17 mouse cellular contexts compared by ENCODE assay signal in genomic region chr2:181768451-181768850, GRCm38 (mm10). TPM values are rescaled to one million over a fixed set of nuclear protein-coding genes. Genes with fewer than 3 reads are reported as not detected.
DNase-seq lines count a peak whose midpoint lies in the region; ATAC-seq lines count a peak whose summit lies in the region.
"Had no signal": no experiment of that assay in that cellular context is flagged by ENCODE, and none has a peak within 500 bp of the region (broad histone marks: within the 10 kb centered on the region; RNA-seq: fewer than 3 reads in every experiment).

No protein-coding gene starts in this region.

- no peaks in the 10 kb centered on the region for H3K9me3 ChIP-seq in neural tube, embryonic 11.5 days (ENCODE audit: control insufficient read depth, low read length)
- H3K9me3 ChIP-seq in hindbrain, embryonic 11.5 days (ENCODE audit: control insufficient read depth, low read length): no peaks in the 10 kb centered on the region
- H3K9me3 ChIP-seq in midbrain, embryonic 13.5 days: no peaks in the 10 kb centered on the region
- H3K9me3 ChIP-seq: heart, embryonic 10.5 days; limb, embryonic 15.5 days had no signal

- no peaks in the 10 kb centered on the region for H3K27me3 ChIP-seq in neural tube, embryonic 11.5 days (ENCODE audit: control insufficient read depth, insufficient read depth, low read length)
- H3K27me3 ChIP-seq in hindbrain, embryonic 11.5 days (ENCODE audit: control insufficient read depth, insufficient read depth, low read length): no peaks in the 10 kb centered on the region
- no peaks in the 10 kb centered on the region for H3K27me3 ChIP-seq in midbrain, embryonic 13.5 days

- H3K4me3 ChIP-seq in neural tube, embryonic 11.5 days (ENCODE audit: low read depth, low read length): peak overlapping the region; percentile 36
- H3K4me3 ChIP-seq in hindbrain, embryonic 11.5 days (ENCODE audit: low read depth, low read length): peak overlapping the region; percentile 31
- peak overlapping the region; percentile 67 for H3K4me3 ChIP-seq in midbrain, embryonic 13.5 days (replicated peaks)
- H3K4me3 ChIP-seq: heart, embryonic 10.5 days; limb, embryonic 15.5 days had no signal

- DNase-seq in neural tube, embryonic 11.5 days (ENCODE audit: low spot score): no peak
- no peak for DNase-seq in neural tube, embryonic 10.5 days (ENCODE audit: extremely low spot score, low spot score)
- no peak for DNase-seq in hindbrain, embryonic 11.5 days (ENCODE audit: low spot score)
- DNase-seq in MN1 (ENCODE audit: low spot score): no peak
- no peak for DNase-seq in urinary bladder, postnatal 4 days (ENCODE audit: low spot score in 2 of 2)
- DNase-seq in adrenal gland, adult (ENCODE audit: inconsistent age in 2 of 2, low spot score in 1 of 2): no peak
- DNase-seq in T-cell, adult 2 months (ENCODE audit: low spot score): no peak
- DNase-seq: adrenal gland, postnatal 36 days; B cell, adult 2 months; cerebellum, adult 11 months; embryo, embryonic 11 days; heart, postnatal 36 days; kidney, adult 2 months; lung, adult 2 months had no signal

- H3K36me3 ChIP-seq in neural tube, embryonic 11.5 days (ENCODE audit: control insufficient read depth, insufficient read depth, low read length): no peaks in the 10 kb centered on the region
- H3K36me3 ChIP-seq in hindbrain, embryonic 11.5 days (ENCODE audit: control insufficient read depth, insufficient read depth, low read length): no peaks in the 10 kb centered on the region
- no peaks in the 10 kb centered on the region for H3K36me3 ChIP-seq in midbrain, embryonic 13.5 days
- H3K36me3 ChIP-seq: heart, embryonic 10.5 days; limb, embryonic 15.5 days had no signal

- H3K4me2 ChIP-seq in neural tube, embryonic 11.5 days (ENCODE audit: low read depth): peak overlapping the region; percentile 52
- peak overlapping the region; percentile 27 for H3K4me2 ChIP-seq in hindbrain, embryonic 11.5 days (replicated peaks; ENCODE audit: low read depth, low read length)
- peak overlapping the region; percentile 82 for H3K4me2 ChIP-seq in midbrain, embryonic 13.5 days (replicated peaks)
- H3K4me2 ChIP-seq: limb, embryonic 15.5 days had no signal

- peaks cover 4% of the 10 kb centered on the region for H3K4me1 ChIP-seq in neural tube, embryonic 11.5 days (ENCODE audit: control insufficient read depth, insufficient read depth, low read length)
- H3K4me1 ChIP-seq in hindbrain, embryonic 11.5 days (replicated peaks; ENCODE audit: control insufficient read depth, insufficient read depth, low read length): no peaks in the 10 kb centered on the region; the same call in 1 of the 2 replicates
- H3K4me1 ChIP-seq in midbrain, embryonic 13.5 days (replicated peaks): peaks cover 73% of the 10 kb centered on the region
- H3K4me1 ChIP-seq: heart, embryonic 10.5 days; limb, embryonic 15.5 days had no signal

- no peak overlapping the region for H3K9ac ChIP-seq in neural tube, embryonic 11.5 days (ENCODE audit: low read length)
- H3K9ac ChIP-seq in hindbrain, embryonic 11.5 days (ENCODE audit: low read depth, low read length): peak overlapping the region; percentile 11; the same call in 1 of the 2 replicates
- H3K9ac ChIP-seq in midbrain, embryonic 13.5 days (replicated peaks): peak overlapping the region; percentile 84
- H3K9ac ChIP-seq: limb, embryonic 15.5 days had no signal

- H3K27ac ChIP-seq in neural tube, embryonic 11.5 days (ENCODE audit: low read depth, low read length): no peak overlapping the region
- no peak overlapping the region for H3K27ac ChIP-seq in hindbrain, embryonic 11.5 days (ENCODE audit: low read depth, low read length)
- H3K27ac ChIP-seq in midbrain, embryonic 13.5 days: 0 out of 2 replicates have a peak overlapping the region, but pooled peaks have one; percentile 9
- H3K27ac ChIP-seq: heart, embryonic 10.5 days; limb, embryonic 15.5 days had no signal

- ATAC-seq in neural tube, embryonic 11.5 days (ENCODE audit: insufficient read depth, low FRiP score, low TSS enrichment): no peak
- no peak for ATAC-seq in hindbrain, embryonic 11.5 days (ENCODE audit: low FRiP score)
- ATAC-seq in midbrain, embryonic 13.5 days: no peak

RNA-seq across cellular contexts. Expression of gene Myt1, which starts 5.3 kb away (rescaled TPM):
- 36.6 and 42.3 TPM in 2 replicates for polyA plus RNA-seq in neural tube, embryonic 11.5 days (2014; fragmentation: Nextera tagmentation; extraction: Ambion mirVana)
- 38.7 and 39.3 TPM in 2 replicates for polyA plus RNA-seq in hindbrain, embryonic 11.5 days (2014; fragmentation: Nextera tagmentation; extraction: Ambion mirVana)
- polyA plus RNA-seq in midbrain, embryonic 13.5 days (2015; fragmentation: Nextera tagmentation; extraction: Ambion mirVana): 46.9 and 49.2 TPM in 2 replicates
- polyA plus RNA-seq: limb, embryonic 15.5 days; lung, adult 2 months had no signal

RNA-seq across cellular contexts. Expression of gene Oprl1, which starts 53.6 kb away (rescaled TPM):
- 19.9 and 21.5 TPM in 2 replicates for polyA plus RNA-seq in neural tube, embryonic 11.5 days (2014; fragmentation: Nextera tagmentation; extraction: Ambion mirVana)
- polyA plus RNA-seq in hindbrain, embryonic 11.5 days (2014; fragmentation: Nextera tagmentation; extraction: Ambion mirVana): 21.6 and 24.3 TPM in 2 replicates
- 82.3 and 83.9 TPM in 2 replicates for polyA plus RNA-seq in midbrain, embryonic 13.5 days (2015; fragmentation: Nextera tagmentation; extraction: Ambion mirVana)

Comparison
In these comparisons a context has a peak if more than half of its experiments do, and no peak if none do; other contexts are left out.
1. H3K4me2 ChIP-seq: peak in every context shown above with its lines; median percentile 82 in midbrain, embryonic 13.5 days; 52 in neural tube, embryonic 11.5 days; 27 in hindbrain, embryonic 11.5 days.